Mouse (Mus musculus): ENCODE data around the gene Herc3. TPM values are rescaled to one million over a fixed set of nuclear protein-coding genes. Genes with fewer than 3 reads are reported as not detected.
"Not testable (repeated sequence)": the region's sequence is repeated elsewhere in the genome, so short reads cannot be mapped to it uniquely, and the experiment has no call there.

Herc3 gene
- total RNA-seq (2021) (10 to 100 TPM; 15.5 to 19.1 TPM), polyA plus RNA-seq (2012; rRNA removed) (14.3 and 18.3 TPM in 2 replicates)
- long read RNA-seq, partial matches to known transcripts: 0 of 1 reads
- long read RNA-seq, other reads (novel, unspliced or antisense): 1 of 1 reads

DNA sequence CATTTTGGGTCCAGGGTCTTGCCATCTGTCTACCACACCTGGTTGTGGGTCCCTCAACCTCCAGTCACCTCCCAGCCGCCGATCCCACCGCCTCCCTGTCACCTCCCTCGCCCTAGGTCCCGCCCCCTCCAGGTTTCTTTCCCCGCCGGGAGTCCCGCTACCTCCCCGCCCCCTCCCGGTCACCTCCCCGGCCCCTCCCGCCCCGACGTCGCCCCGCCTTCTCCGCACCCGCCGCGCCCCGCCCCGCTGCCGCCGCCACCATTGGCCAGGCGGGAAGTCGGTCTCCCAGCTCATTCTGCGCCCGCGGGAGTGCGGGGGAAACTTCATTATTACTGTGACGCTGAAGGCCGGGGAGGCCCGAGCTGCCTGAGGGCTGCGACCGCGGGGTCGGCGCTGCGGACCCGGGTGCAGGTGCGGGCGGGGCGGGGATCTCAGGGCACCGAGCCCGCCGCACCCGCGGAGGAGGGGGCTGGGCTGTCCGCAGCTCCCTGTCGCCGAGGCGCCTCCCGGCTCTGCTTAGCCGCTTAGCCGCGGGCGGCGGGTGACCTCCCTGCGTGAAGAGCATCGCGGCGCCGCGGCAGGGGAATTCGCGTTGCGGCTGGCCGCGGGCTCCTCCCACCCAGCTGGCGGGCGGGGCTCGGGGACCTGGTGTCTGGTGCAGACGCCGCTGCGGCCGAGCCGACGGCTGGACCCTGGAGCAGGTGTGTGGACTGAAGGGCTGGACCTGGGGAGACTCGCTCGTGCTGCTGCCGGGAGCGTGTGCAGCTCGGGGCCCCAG lies at the start of gene Herc3:
Gene Herc3 (plus strand): TSS at position 234 of the 778 bp plus-strand sequence.
- DNase-seq: peak; percentile 91

DNA sequence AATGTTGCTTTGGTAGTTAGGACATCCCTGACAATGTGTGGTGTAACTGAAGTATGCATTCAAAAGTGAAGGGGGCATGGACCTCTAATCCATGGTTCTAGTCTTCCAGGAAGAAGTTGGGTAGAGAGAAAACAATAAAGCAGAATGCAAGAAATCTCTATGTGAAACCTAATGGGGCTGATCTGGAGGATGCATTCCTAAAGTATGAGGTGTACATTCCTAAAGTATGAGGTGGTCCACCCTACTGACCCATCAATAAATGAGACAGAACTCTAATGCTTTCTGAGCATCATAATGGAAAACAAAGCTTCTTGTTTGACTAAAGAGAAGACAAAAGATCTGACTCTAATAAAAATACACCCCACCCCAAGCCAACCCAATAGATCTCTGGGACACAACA lies 29.9 kb upstream of the Herc3 start:
- no peak for DNase-seq

DNA sequence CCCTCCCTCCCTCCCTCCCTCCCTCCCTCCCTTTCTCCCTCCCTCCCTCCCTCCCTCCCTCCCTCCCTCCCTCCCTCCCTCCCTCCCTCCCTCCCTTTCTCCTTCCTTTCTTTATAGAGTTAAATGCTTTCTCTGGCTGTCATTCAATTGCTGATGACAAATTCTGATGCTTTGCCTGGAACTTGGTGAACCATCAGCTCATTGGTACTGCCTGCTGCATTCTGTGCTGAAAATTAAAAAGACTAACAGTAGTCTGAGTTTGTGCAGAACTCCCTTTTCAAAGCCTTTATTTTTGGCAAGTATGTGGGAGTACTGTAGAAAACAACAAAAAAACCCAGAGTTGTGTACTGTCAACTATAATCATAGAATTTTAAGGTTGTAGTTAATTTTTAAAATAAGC lies 16.9 kb upstream of the Herc3 start:
- no peak for DNase-seq

DNA sequence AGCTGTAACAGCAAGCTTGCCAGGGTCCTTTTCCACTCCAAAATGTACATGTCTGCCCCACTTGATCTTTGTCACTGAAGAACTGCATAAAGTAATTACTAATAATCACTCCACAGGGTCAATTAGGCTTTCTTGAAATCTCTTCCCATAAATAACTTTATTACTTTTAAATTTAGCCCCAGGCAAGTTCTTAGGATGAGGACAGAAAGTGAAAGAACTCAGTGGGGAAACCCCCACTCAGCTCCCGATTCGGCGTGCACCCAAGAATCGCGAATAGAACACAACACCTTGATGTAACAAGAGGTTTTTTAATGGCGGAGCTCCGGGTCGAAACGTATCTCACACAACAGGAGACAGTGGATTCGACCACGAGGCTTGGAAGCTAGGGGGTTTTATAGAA lies 14.2 kb upstream of the Herc3 start:
- DNase-seq: not testable (repeated sequence)

DNA sequence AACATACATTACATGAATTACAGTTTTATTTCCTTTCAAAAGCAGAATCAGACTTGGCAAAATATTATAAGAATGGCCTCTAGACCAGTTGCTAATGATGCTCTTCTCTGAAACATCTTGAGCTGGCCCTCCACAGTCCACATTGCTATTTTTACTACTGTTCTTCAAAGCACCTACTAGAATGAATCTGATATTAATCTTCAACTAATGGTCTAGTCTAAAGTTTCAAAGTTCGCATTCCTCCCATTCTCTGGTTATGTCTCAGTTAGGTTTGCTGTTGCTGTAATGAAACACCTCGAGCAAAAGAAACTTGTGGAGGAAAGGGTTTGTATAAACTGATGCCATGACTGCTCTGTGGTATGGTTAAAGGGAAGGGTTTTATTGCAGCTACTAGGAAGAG lies 5.6 kb upstream of the Herc3 start:
- no peak for DNase-seq

DNA sequence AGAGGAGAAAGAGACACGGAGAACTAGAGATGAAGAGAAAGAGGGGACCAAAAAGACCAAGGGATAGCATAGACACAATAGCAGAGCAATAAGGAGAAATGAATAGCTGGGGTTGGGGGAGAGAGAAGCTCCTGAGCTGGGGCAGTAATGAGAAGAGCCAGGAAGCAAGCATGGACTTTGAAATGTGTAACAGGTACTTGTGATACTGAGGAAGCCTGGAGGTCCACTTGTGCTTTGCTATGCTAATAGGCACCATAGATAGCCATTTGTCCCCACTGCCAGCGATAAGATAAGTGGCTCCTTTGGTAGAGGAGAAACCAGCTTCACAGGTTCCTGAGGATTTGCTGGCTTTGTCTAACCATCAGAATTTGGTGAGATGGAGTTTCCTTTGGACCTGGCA lies 5.2 kb upstream of the Herc3 start:
- no peak for DNase-seq

DNA sequence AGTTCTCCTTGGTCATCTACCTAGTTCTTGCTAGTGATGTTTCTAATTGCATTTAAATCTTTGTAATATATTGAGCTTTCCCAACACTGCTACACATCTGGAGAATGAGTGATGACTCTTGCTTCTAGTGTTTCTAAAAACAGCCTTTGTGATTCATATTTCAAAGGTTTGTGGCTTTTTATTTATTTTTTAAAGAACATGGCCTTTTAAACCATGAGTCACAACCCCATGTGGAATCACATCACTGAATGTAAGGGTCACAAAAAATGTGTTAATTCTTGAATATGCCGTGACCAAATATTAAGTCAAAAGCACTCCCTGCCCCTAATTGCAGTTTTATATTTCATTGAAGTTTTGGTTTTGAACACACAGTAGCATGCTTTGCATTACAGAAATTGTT lies 2.7 kb upstream of the Herc3 start:
- DNase-seq: no peak

DNA sequence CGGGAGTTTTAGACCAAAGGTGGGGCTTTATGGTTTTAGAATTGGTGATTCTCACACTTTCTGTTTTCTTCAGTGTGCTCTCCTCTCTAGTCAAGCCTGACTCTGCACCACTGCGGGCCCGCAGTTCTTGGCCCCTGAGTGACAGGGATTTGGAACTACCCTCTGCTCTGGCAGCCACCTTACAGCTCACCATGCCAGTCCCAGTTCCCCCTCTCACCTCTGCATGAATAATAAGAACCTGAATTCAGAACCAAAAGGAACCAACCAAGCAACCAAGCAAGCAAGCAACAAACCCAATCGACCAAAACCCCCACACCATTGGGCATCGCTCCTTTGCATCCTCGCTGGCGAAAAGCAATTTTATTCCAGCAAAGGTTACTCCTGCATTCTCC lies 429 bp upstream of the Herc3 start:
- no peak for DNase-seq

DNA sequence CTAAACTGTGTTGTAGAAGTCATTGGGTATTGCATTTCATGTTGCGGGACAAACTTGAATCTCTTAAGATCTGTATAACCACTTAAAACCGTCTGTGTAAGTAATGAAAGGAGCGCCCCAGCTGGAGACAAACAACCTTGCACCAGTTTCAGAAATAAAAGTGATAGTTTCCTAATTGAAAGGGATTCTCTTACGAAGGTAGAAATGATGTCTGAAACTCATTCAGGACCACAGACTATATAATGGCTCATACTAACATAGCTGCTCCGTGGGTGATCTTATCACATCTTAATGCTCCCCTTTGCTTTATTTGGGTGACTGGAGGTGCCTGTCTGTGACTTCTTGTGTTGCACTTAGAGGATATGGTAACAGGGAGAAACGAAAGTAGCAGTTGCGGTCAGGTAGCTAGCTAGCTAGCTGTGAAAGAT lies 1.3 kb downstream of the Herc3 start:
- no peak for DNase-seq

DNA sequence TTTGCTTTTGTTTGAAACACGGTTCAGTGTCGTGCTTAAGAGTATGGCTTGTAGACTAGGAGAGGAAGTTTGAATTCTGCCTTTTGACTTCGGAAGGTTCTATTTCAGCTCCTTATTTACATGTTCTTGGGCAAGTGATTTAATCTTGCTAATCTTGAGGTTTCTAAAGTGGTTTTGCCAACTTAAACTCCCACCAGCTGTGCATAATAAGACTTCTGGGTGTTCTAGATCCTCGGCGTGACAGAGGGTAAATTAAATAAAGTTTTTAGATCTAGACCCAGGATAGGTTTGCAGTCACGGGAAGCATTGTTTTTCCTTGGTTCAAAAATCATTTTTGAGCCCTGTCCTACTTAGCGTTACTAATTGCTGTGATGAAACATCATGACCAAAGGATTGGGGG lies 3.2 kb downstream of the Herc3 start:
- DNase-seq: no peak

DNA sequence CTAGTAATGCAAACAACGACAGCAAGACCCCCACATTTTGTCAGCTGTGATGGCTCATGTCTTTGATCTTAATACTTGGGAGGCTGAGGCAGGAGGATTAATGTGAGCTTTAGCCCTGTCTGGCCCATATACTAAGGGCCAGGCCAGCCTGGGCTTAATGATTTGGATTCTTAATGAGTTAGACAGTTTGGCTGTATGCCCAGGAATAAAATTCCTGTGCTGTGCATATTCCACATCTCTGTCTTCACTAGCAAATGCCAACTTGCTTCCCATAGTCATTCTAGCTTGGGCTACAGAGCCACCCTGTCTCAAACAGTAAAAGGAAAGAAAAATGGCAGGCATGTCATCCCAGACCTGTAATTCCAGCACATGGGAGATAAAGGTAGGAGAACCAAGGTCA lies 4.3 kb downstream of the Herc3 start:
- no peak for DNase-seq

DNA sequence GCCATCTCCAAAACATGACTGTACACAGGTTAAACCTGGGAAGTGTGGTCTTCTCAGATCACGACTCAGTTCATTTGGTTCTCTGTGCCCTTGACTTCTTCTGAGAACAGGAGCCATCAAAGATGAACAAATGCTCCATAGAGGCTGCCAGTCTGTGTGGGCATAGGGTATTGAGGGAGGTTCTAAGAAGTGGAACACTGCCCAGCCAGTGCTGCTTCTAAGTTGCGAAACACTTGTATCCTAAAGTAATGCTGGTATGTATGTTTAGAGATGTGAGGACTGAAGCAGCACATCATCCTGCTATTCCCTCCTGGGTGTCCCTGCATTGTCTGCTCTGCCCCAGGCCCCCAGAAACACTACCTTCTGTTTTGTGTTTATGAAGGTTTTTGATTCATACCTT lies 5.2 kb downstream of the Herc3 start:
- no peak for DNase-seq

DNA sequence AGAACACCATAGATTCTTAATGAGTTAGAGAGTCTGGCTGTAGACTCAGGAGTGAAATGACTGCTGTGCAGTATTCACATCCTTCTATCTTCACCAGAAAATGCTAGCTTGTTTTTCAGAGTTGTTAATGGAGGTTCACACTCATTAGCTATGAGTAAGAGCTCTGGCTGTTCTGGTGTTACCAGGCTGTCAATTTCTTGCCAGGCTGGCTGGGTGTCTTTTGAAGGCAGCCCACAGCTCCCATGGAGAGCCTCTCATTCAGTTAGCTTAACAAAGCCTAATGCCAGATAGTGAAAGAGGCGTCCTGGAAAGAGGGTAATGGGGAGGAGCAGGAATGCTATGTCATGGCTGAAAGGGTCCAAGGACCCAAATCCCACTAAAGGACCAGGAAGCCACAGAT lies 6.7 kb downstream of the Herc3 start:
- DNase-seq: no peak

DNA sequence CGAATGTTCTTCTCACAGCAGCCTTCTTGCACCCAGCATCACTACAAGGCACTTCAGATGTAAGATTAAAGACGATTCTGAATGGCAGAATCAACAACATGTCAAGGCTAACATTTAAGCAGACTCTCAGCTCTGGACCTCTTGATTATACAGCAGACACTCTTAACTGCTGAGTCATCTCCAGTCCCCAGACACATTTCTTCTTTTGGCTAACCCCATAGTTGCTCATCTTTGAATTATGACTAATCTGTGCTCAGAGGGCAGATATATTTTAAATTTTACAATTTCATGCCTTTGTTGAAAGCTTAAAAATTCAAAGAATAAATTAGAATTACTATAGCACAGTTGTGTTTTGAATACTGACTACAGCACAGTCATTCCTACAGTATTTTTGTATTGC lies 9.9 kb downstream of the Herc3 start:
- no peak for DNase-seq

DNA sequence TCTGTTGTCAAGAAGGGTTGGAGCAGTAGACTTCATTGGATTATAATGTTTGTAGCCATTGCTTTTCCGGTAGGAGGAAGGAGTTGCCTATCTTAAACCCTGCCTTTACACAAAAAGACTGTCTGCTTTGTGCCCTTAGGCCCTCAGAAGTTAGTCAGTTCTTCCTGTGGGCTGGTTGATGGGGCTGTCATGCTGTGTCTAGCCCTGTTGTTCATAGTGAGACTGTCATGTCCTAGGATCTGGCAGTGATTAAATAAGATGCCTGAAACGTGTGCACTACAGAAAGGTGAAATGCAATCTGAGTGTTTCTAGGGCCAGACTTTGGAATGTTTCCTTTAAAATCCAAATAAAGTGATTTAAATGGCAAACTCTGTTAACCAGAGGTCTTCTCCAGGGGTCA lies 10.9 kb downstream of the Herc3 start:
- DNase-seq: no peak

DNA sequence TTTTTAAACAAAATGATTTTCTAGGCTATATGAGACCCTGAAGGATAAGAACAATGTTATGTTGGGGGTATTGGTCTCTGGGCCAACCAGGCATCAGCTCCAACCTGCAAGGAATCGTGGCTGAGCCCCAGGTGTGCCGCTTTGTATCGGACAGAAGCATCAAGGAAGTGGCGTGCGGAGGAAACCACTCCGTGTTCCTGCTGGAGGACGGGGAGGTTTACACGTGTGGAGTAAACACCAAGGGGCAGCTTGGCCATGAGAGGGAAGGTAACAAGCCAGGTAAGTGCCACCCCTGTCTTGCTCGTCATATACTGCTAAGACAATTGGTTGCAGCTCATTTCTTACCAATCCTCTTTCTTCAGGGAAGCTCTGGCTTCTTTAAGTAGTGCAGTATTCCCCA lies 12.3 kb downstream of the Herc3 start:
- no peak for DNase-seq

DNA sequence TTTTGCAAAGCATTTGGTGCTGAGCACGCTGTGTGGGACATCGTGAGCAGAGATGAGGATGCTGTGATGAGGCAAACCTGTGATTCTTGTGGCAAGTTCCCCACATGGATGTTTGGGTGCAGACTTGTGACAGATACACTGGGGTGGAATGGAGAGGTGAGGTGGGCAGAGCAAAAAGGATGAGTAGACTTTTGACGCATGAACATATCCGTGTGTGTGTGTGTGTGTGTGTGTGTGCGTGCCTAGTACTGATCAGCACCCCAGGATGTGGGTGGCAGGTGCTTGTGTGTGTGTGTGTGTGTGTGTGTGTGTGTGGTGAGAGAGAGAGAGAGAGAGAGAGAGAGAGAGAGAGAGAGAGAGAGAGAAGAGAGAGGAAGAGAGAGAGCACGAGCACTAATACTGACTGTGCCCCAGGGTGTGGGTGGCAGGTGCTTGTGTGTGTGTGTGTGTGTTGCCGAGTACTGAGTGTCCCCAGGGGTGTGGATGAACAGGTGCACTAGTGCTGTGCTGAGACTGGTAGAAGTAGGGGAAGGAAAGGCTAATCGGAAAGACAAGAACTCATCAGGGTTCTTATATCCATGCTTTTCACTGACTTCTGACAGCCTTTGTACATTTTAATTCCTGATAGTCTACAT lies 13.0 kb downstream of the Herc3 start:
- DNase-seq: no peak

DNA sequence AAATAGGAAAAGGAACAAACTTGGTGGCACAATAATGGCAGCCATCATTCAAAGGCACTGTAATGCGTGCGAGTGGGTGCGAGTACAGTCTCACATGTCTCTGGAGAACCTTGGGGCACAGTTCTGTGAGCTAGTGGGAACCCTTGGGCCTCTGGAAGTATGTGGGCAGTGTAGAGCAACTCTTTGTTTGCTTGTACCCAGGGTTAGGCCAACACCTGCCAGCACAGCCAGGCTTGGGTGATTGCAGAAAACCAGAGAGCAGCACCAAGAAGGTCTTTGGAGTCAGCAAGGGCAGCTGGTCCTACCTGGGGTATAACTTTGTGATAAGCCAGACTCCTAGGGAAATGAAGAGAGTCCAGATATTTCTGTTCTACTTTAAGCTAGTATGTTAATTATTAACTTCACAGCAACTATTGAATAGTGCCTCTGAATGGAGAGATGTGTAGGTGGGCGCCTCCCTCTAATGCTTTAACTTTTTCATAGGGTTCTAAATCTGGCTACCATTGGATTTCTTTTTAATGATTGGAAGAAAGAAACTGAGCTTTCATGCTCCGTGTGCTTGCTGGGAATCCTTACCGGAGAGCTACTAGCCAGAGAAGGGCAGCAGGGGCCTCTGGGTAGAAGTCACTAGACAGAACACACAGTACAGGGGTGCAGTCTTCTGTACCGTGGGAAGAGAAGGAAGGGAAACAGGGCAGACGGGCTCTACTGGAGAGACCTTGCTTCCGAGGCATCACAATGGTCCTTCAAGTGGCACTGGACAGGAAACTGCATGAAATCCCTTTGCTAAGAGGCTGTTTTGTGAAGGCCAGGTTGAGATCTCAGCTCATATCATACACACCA lies 15.8 kb downstream of the Herc3 start:
- no peak for DNase-seq

DNA sequence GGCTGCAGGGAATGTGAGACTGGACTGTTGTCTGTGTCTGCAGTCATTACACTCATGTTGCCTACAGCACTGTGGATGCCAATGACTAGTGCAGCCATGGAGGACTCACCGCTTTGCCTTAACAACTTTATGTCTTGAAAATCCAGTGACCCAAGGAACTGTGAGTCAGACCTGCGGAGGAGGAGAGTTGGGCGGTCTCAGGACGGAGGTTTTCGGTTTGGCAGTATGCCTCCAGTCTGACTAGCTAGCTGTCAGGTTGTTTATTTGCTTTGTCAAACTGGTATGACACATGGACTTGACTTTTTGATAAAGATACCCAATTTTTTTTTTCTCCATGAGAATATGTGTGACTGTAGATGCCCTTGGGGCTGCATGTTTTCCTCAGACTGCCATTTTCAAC lies 16.6 kb downstream of the Herc3 start:
- DNase-seq: peak; percentile 89

DNA sequence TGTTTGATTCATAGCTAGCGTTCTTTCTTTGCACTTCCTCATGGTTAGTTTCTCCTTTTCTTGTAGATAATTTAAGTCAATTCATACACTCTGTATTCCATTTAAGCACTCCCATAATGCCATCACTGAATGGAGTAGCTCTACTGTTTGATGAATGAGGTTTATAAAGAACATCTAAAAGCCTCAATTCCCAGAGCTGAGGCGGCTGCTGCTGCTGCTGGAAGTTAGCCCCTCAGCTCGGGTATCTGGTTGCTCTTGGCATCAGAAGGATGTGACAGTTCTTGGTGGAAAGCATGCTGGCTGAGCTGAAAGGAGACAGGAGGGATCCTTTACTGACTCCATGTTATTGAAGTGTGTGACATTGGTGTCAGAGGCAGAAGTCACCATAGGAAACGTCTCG lies 18.1 kb downstream of the Herc3 start:
- no peak for DNase-seq

DNA sequence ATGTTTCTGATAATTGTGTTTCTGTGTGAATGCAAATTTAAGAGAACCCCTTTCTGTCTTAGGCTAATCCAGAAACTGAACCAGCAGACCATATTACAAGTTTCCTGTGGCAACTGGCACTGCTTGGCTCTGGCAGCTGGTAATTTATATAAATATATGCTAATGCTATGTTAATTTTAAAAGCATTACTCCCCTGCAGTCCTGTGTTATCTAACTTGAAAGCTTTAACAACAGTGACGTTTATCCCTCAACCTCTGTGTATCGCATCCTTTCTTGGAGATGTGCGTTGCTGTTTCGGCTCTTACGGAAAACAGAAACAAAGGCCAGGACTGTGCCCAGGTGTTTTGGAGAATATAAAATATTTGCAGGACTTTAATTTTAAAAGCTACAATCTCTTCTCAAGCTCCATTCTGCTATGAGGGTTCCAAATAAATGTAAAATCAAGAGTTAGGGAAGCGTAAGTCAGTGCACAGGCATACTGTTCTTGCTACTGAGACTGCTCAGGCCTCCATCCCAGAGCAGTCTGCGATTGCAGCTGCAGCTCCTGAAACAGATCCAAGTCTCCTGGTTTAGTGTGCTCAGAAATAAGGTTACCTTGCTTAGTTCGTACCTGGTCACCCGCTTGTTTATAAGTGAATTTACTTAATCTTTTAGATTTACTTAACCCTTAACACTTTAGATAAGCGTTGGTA lies 24.6 kb downstream of the Herc3 start:
- no peak for DNase-seq

DNA sequence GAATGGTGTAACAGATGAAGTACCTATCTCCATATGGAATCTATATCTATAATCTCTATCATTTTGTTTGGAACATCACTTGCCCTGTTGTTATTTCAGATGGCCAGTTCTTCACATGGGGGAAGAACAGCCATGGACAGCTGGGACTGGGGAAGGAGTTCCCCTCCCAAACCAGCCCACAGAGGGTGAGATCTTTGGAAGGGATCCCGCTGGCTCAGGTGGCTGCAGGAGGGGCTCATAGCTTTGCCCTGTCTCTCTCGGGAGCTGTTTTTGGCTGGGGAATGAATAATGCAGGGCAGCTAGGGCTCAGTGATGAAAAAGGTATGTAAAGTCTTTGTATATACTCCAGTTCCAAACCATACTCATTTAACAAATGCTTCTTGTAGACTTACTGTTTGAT lies 25.2 kb downstream of the Herc3 start:
- no peak for DNase-seq
